Mouse (Mus musculus): ENCODE data around the gene Gm20605. TPM values are rescaled to one million over a fixed set of nuclear protein-coding genes. Genes with fewer than 3 reads are reported as not detected.
A peak's percentile ranks its signal among the peaks of the same experiment; 100 is the strongest.

The Gm20605 gene
- polyA plus RNA-seq, 2 experiments from 2014 or later = 11.5 to 15.5 TPM

- no peak for ATAC-seq
Measured at GRCm38 (mm10) chr5:137654746-137655145, 25.8 kb downstream of the Gm20605 start.

GRCm38 (mm10) chr5:137656977-137657376 is 28.0 kb downstream of the Gm20605 start:
- peak; percentile 79 for ATAC-seq

GRCm38 (mm10) chr5:137660064-137660688 is 31.2 kb downstream of the Gm20605 start:
- ATAC-seq = no peak

GRCm38 (mm10) chr5:137663057-137663456 is 34.1 kb downstream of the Gm20605 start:
- no peak for ATAC-seq

GRCm38 (mm10) chr5:137668971-137669370 is 40.0 kb downstream of the Gm20605 start:
- no peak for ATAC-seq

GRCm38 (mm10) chr5:137670240-137670639 is 41.3 kb downstream of the Gm20605 start:
- no peak for ATAC-seq

GRCm38 (mm10) chr5:137671443-137672240 is 42.7 kb downstream of the Gm20605 start:
- ATAC-seq = no peak

- ATAC-seq = no peak
Measured at GRCm38 (mm10) chr5:137672361-137672760, 43.4 kb downstream of the Gm20605 start.

- ATAC-seq = no peak
Measured at GRCm38 (mm10) chr5:137673015-137673414, 44.0 kb downstream of the Gm20605 start.

- no peak for ATAC-seq
Measured at GRCm38 (mm10) chr5:137674786-137675185, 45.8 kb downstream of the Gm20605 start.

- no peak for ATAC-seq
Measured at GRCm38 (mm10) chr5:137677859-137678258, 48.9 kb downstream of the Gm20605 start.

- ATAC-seq = no peak
Measured at GRCm38 (mm10) chr5:137678736-137679135, 49.8 kb downstream of the Gm20605 start.

- ATAC-seq = no peak
Measured at GRCm38 (mm10) chr5:137679726-137680125, 50.8 kb downstream of the Gm20605 start.

- no peak for ATAC-seq
Measured at GRCm38 (mm10) chr5:137682526-137682925, 53.6 kb downstream of the Gm20605 start.

GRCm38 (mm10) chr5:137683388-137684293 is 54.7 kb downstream of the Gm20605 start:
- no peak for ATAC-seq

GRCm38 (mm10) chr5:137684294-137685123 is 55.5 kb downstream of the Gm20605 start, which contains the start of gene Agfg2:
Gene Agfg2 (minus strand): TSS chr5:137684726.
- peak; percentile 98 for ATAC-seq

- no peak for ATAC-seq
Measured at GRCm38 (mm10) chr5:137685653-137686052, 56.7 kb downstream of the Gm20605 start.

- no peak for ATAC-seq
Measured at GRCm38 (mm10) chr5:137686127-137686790, 57.3 kb downstream of the Gm20605 start.

- no peak for ATAC-seq
Measured at GRCm38 (mm10) chr5:137689974-137690373, 61.0 kb downstream of the Gm20605 start.

- no peak for ATAC-seq
Measured at GRCm38 (mm10) chr5:137690531-137690930, 61.6 kb downstream of the Gm20605 start.

- peak; percentile 90 for ATAC-seq
Measured at GRCm38 (mm10) chr5:137691881-137692280, 62.9 kb downstream of the Gm20605 start.

Measured in CD4-positive, CD25-positive, alpha-beta regulatory T cell, adult 4 months (primary cell).